8 mouse cellular contexts compared by ENCODE assay signal in genomic region chr11:96673792-96674191, GRCm38 (mm10).
A peak's percentile ranks its signal among the peaks of the same experiment; 100 is the strongest.
DNase-seq lines count a peak whose midpoint lies in the region; ATAC-seq lines count a peak whose summit lies in the region.

No protein-coding gene starts in this region.

- ATAC-seq in embryonic facial prominence, embryonic 15.5 days (ENCODE audit: insufficient number of reproducible peaks, low FRiP score, low TSS enrichment, low read depth): peak; percentile 39; the same call in 1 of the 2 replicates
- peak; percentile 86 to 87 for ATAC-seq in hematopoietic stem cell, adult 5-6 weeks (replicated peaks in 1 of 2; ENCODE audit: insufficient read depth in 1 of 2, low FRiP score in 2 of 2, low TSS enrichment in 1 of 2, low read depth in 1 of 2, poor library complexity in 2 of 2, severe bottlenecking in 2 of 2)
- ATAC-seq in activated CD4-positive, CD25-positive, alpha-beta regulatory T cell, adult 4 months: no peak

- H3K9me3 ChIP-seq in embryonic facial prominence, embryonic 15.5 days (replicated peaks): no peaks in the 10 kb centered on the region

- H3K4me3 ChIP-seq in embryonic facial prominence, embryonic 15.5 days (replicated peaks): no peak overlapping the region

- H3K27me3 ChIP-seq in embryonic facial prominence, embryonic 15.5 days: peaks cover 4% of the 10 kb centered on the region; the same call in 1 of the 2 replicates

- peaks cover 3% of the 10 kb centered on the region; the same call in 1 of the 2 replicates for H3K4me1 ChIP-seq in embryonic facial prominence, embryonic 15.5 days

- WGBS in embryonic facial prominence, embryonic 15.5 days: 4% methylated on average over 6 of the region's 6 CpGs

- no peak overlapping the region for H3K9ac ChIP-seq in embryonic facial prominence, embryonic 15.5 days

- peak overlapping the region; percentile 35 for H3K4me2 ChIP-seq in embryonic facial prominence, embryonic 15.5 days (replicated peaks)

- DNase-seq in 416B (ENCODE audit: low read depth) (peak; percentile 27), NIH3T3 (ENCODE audit: low read depth) (peak; percentile 42)
- peak; percentile 39 to 40 for DNase-seq in layer of hippocampus, postnatal 14 days (ENCODE audit: low spot score in 2 of 2)
- peak; percentile 6 for DNase-seq in lung, postnatal 25 days (ENCODE audit: low spot score)
- peak; percentile 66 for DNase-seq in right cerebral cortex, postnatal 14 days

- H3K36me3 ChIP-seq in embryonic facial prominence, embryonic 15.5 days: no peaks in the 10 kb centered on the region

- H3K27ac ChIP-seq in embryonic facial prominence, embryonic 15.5 days (replicated peaks): no peak overlapping the region

Comparison
In these comparisons a context has a peak if more than half of its experiments do, and no peak if none do; other contexts are left out.
1. DNase-seq: peak in every context shown above with its lines; median percentile 66 in right cerebral cortex, postnatal 14 days; 42 in NIH3T3; 40 in layer of hippocampus, postnatal 14 days; 27 in 416B; 6 in lung, postnatal 25 days.